Mouse (Mus musculus) MEL (cell line): ENCODE measurements around the gene Wdr5b.

Source experiments
- CTCF ChIP-seq, 3 experiments: IDR thresholded peaks in 2 of 3; conservative IDR thresholded peaks in 1 of 3; 2 replicates each; pipeline ENCODE4 v1.5.1; 2011 to 2012; ENCODE audit warnings: low read length in 3 of 3, low read depth in 2 of 3, mild to moderate bottlenecking in 2 of 3, improper control_type of control experiment in 1 of 3, inconsistent platforms in 1 of 3, mixed read lengths in 1 of 3, moderate library complexity in 1 of 3; ENCODE audit not compliant: control insufficient read depth in 1 of 3, insufficient read depth in 1 of 3, poor library complexity in 1 of 3, severe bottlenecking in 1 of 3
- E2F4 ChIP-seq: IDR thresholded peaks from 2 replicates; pipeline ENCODE4 v1.6.1; 2011; ENCODE audit warnings: low read depth, low read length, improper control_type of control experiment, borderline replicate concordance
- GATA1 ChIP-seq: IDR thresholded peaks from 2 replicates; pipeline ENCODE4 v1.6.1; 2011; ENCODE audit warnings: low read depth, low read length, improper control_type of control experiment
- MAX ChIP-seq: IDR thresholded peaks from 2 replicates; pipeline ENCODE4 v1.6.1; 2011; ENCODE audit warnings: low read length, improper control_type of control experiment
- NELFE ChIP-seq: IDR thresholded peaks from 2 replicates; pipeline ENCODE4 v1.6.1; 2011; ENCODE audit warnings: low read depth, low read length, improper control_type of control experiment
- NRF1 ChIP-seq: IDR thresholded peaks from 2 replicates; pipeline ENCODE4 v1.6.1; 2014; ENCODE audit warnings: low read depth, mild to moderate bottlenecking, inconsistent platforms, low read length, improper control_type of control experiment, moderate library complexity; ENCODE audit not compliant: poor library complexity, insufficient read depth, severe bottlenecking
- POLR2A ChIP-seq, 2 experiments: IDR thresholded peaks; 2 replicates each; pipeline ENCODE4 v1.6.1; 2011 to 2012; ENCODE audit warnings: low read length in 2 of 2, mild to moderate bottlenecking in 2 of 2, control low read depth in 1 of 2, improper control_type of control experiment in 1 of 2, low read depth in 1 of 2, moderate library complexity in 1 of 2; ENCODE audit not compliant: control insufficient read depth in 1 of 2, insufficient read depth in 1 of 2, poor library complexity in 1 of 2
- TAL1 ChIP-seq: IDR thresholded peaks from 2 replicates; pipeline ENCODE4 v1.6.1; 2012; ENCODE audit warnings: mild to moderate bottlenecking, inconsistent platforms, low read length, moderate library complexity, mixed read lengths
- TBP ChIP-seq: IDR thresholded peaks from 2 replicates; pipeline ENCODE4 v1.8.0; 2011; ENCODE audit warnings: low read depth, low read length, improper control_type of control experiment
- TCF12 ChIP-seq: IDR thresholded peaks from 2 replicates; pipeline ENCODE4 v1.6.1; 2014; ENCODE audit warnings: low read depth, mild to moderate bottlenecking, inconsistent platforms, low read length, improper control_type of control experiment, moderate library complexity
- USF1 ChIP-seq: IDR thresholded peaks from 2 replicates; pipeline ENCODE4 v1.6.1; 2014; ENCODE audit warnings: low read depth, mild to moderate bottlenecking, inconsistent platforms, low read length, improper control_type of control experiment, moderate library complexity
- USF2 ChIP-seq, 2 experiments: IDR thresholded peaks; 2 replicates each; pipeline ENCODE4 v1.6.1; 2011 to 2012; ENCODE audit warnings: improper control_type of control experiment in 2 of 2, low read length in 2 of 2, borderline replicate concordance in 1 of 2, inconsistent platforms in 1 of 2, low read depth in 1 of 2, mild to moderate bottlenecking in 1 of 2; ENCODE audit not compliant: insufficient read depth in 1 of 2
- ZKSCAN1 ChIP-seq: IDR thresholded peaks from 2 replicates; pipeline ENCODE4 v1.6.1; 2012; ENCODE audit warnings: low read depth, mild to moderate bottlenecking, inconsistent platforms, low read length, improper control_type of control experiment, moderate library complexity
- ZMIZ1 ChIP-seq: IDR thresholded peaks from 2 replicates; pipeline ENCODE4 v1.6.1; 2012; ENCODE audit warnings: low read depth, mild to moderate bottlenecking, inconsistent platforms, low read length, improper control_type of control experiment, moderate library complexity

DNA sequence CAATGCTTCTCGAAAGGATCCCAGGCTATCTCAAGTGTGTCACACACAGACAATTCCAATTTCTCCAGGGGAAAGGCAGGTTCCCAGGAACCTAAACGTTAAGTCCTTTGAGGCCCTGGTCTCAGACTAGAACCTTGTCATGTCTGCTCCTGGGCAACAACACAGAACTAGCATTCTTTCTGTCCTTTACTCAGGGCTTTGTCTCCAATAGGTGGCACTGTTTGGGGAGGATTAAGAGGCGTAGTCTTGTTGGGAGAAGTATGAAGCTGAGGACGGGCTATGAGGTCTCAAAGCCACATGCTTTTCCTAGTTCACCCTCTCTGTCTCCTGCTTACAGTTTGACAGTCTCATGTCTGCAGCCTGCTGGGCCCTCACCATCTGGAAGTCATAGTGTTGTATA lies 6.5 kb downstream of the Wdr5b start:
- peak in 2 of 3 experiments; percentile 8 to 12; a peak in 1 of 6 replicates for TF ChIP-seq CTCF (IDR thresholded peaks at IDR 0.05 in 2 of 3, conservative IDR thresholded peaks at IDR 0.05 in 1 of 3; ENCODE audit: control insufficient read depth in 1 of 3, insufficient read depth in 1 of 3, low read depth in 2 of 3, low read length in 3 of 3, poor library complexity in 1 of 3, severe bottlenecking in 1 of 3)
- TF ChIP-seq E2F4 = no peak
- TF ChIP-seq MAX = no peak
- TF ChIP-seq ZMIZ1 = no peak
- TF ChIP-seq POLR2A (IDR thresholded peaks at IDR 0.05; ENCODE audit: control insufficient read depth in 1 of 2, insufficient read depth in 1 of 2, low read depth in 1 of 2, low read length in 2 of 2, poor library complexity in 1 of 2) = no peak
- no peak for TF ChIP-seq TBP
- no peak for TF ChIP-seq TCF12
- TF ChIP-seq NRF1 = no peak
- TF ChIP-seq USF1 = no peak
- TF ChIP-seq NELFE = no peak
- no peak for TF ChIP-seq USF2 (IDR thresholded peaks at IDR 0.05; ENCODE audit: borderline replicate concordance in 1 of 2, insufficient read depth in 1 of 2, low read depth in 1 of 2, low read length in 2 of 2)
- TF ChIP-seq TAL1 = no peak
- no peak for TF ChIP-seq GATA1
- TF ChIP-seq ZKSCAN1 = no peak
